Mouse (Mus musculus) granulocyte monocyte progenitor cell, adult 5-6 weeks (primary cell): ENCODE measurements around the gene Stx6. TPM values are rescaled to one million over a fixed set of nuclear protein-coding genes. Genes with fewer than 3 reads are reported as not detected.
A peak's percentile ranks its signal among the peaks of the same experiment; 100 is the strongest.

Experiments
- ATAC-seq: replicated peaks from 2 replicates; pipeline ENCODE4 v1.8.0; 2016; ENCODE audit warnings: mild to moderate bottlenecking, moderate TSS enrichment, inconsistent platforms; ENCODE audit not compliant: poor library complexity, severe bottlenecking
- total RNA-seq, 2 experiments: library from RNA; stranded (forward) in 1 of 2; stranded (reverse) in 1 of 2; fragments of 200-712, 200-1000 nt in 1 of 2; fragments of >200 nt in 1 of 2; fragmentation: Nextera tagmentation in 1 of 2; gene quantifications; 2 replicates each; pipeline ENCODE4 v1.2.3; 2014 to 2017

Gene Stx6
- total RNA-seq (2014; fragmentation: Nextera tagmentation): 43.5 and 45.7 TPM in 2 replicates
- 36.5 and 48.2 TPM in 2 replicates for total RNA-seq (2017)

DNA sequence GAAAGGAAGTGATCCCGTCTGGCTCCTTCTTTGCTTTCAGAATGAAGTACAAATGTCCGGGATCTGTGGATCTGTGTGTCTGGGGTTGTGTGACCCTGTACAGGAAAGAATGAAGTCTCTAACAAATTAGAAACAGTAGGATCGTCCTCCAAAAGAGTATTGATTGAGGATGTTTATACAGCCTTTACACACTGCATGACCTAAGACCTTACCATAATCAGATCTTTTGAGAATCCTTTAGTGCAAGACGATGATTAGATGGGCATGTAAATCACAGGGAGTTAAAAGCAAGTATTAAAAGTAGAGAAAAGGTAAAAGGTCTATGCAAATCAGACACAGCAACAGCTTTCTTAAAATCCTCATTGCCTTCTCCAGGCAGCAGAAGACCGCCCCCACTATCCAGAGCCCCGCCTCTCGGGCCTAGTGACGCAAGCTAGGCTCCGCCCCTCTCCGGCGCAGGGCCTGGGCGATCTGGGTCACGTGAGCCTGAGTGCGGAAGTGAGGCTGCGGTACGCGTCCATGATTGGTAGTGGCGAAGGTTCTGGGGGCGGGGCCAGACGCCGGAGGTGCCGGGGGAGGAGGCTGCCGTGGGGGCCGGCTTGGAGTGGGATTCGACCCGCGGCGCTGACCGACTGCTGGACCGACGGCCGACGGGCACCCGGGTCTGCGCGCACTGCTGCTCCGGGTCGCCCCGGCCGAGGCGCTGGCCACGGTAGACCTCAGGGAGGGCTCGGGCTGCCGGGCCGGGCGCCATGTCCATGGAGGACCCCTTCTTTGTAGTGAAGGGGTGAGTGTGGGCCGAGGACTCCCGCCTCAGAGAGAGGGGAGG, at the start of gene Stx6:
Stx6 (plus strand) TSS at position 575 of the 829 bp plus-strand sequence.
- ATAC-seq: peak; percentile 98

DNA sequence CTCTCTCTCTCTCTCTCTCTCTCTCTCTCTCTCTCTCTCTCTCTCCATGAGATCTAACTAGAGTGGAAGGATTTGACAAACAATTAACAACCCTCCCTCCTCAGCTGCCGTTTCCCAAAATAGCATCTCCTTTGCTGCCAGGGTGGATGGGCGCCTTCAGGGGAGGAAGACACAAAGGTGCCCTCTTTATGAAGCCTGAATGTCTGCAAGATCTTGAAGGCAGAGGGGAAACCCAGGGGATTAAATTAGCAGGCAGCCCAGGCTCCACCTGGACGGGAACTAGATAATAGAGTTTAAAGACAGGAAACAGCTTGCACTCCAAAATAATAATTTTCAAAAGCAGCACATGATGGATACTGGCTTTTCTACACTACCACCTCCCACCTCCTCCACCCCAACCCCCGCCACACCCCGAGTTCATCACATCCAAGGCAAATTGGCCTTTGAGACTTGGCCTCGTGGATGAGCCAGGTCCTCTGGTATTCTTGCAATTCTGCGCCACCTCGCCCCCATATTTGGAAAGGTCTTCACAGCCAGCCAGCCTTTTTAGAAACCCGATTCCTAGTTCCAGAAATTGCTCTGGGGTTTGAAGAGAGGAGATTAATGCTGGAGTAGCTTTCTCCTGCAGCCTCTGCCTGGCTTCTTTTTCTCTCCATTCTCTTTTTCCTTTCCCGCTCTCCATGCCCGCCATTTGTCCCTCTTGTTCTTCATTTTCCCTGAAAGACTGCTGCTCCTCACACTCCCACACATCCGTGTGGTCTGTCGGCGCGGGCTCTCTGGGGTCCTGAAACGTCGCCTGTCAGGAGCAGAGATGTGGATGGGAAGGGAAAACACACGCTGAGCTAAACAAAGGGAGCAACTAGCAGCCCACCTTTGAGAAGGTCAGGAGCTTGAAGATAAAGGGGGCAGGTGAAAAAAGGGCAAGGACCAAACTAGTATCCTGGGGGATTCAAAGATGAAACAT, 48.8 kb upstream of the Stx6 start:
- no peak for ATAC-seq

DNA sequence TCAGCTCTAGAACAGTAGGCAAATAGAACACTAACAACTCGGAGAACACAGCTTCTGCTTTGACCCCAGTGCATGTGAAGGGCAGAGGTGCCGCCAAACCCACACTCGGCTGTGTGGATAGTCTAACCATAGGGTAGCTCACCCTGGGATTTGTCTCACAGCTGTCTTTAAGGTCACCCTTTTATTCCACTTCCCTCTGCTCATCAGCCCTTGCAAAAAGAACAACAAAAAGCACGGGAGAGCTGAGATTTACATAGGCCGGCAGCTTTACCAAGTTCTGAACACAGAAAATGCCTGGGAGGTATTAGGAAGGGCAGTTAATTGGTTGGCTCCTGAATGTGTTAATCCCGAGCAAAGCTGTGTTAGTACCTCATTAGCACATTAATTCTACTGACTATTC, 47.0 kb upstream of the Stx6 start:
- no peak for ATAC-seq

DNA sequence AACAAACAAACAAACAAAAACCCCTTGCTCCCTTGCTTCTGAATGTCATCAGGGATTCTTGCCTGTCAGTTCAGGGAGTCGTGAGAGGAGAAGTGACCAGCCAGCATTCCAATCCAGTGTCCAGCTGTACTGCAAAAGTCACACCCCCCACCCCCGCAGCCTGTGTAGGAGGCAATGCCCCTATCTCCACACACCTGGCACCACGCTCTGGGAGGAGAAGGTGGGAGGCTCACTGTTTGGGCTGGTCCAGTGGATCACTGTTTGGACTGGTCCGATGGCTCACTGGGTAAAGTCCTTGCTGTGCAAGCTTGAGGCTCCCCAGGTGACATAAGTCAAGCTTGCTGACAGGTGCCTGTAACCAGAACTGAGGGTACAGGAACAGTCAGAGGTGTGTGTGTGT, 46.4 kb upstream of the Stx6 start:
- ATAC-seq: no peak

DNA sequence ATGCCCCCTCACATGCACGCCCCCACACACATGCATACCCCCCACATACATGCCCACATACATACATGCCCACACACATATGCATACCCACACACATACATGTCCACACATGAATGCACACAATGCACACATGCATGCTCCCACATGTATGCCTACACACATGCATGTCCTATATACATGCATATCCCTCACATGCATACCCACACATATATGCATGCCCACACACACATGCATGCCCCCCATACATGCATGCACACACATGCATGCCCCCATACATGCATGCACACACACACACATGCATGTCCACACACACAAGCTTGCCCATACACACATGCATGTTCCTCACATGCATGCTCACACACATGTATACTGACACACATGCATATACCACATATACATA, 45.6 kb upstream of the Stx6 start:
- no peak for ATAC-seq

DNA sequence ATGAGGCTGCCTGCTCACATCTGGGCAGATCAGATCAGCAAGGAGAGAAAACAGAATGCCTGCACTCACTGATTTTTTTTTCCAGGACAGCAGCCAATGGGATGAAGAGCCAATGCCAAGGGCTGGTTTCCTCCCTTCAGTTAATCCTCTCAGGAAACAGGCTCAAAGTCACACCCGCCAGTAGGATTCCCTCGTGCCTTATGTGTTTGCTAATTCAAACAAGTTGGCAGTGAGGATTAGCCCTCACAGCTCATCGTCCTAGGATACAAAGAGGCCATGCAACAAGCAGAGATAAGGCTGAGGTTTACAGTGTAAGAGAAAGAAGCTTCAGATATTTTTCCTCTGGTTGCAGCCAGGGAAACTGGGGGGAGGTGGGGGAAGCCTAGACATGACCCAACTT, 44.6 kb upstream of the Stx6 start:
- no peak for ATAC-seq

DNA sequence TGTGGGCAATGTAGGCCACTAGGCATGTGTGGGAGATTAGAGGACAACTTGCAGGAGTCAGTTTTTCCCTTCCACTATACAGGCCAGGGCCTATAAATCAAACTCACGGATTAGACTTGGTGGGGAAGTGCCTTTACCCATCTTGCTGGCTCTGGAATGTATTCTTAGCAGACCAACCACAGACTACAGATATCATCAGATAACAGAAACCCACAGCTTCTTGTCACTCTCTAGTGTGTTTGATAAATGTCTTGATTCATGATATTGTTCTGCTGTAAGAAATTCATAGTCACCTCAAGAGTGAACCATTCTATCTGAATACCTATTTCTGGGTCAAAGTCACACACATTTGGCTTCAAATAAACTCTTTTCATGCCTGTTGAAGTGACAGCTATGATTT, 38.8 kb upstream of the Stx6 start:
- ATAC-seq: no peak

DNA sequence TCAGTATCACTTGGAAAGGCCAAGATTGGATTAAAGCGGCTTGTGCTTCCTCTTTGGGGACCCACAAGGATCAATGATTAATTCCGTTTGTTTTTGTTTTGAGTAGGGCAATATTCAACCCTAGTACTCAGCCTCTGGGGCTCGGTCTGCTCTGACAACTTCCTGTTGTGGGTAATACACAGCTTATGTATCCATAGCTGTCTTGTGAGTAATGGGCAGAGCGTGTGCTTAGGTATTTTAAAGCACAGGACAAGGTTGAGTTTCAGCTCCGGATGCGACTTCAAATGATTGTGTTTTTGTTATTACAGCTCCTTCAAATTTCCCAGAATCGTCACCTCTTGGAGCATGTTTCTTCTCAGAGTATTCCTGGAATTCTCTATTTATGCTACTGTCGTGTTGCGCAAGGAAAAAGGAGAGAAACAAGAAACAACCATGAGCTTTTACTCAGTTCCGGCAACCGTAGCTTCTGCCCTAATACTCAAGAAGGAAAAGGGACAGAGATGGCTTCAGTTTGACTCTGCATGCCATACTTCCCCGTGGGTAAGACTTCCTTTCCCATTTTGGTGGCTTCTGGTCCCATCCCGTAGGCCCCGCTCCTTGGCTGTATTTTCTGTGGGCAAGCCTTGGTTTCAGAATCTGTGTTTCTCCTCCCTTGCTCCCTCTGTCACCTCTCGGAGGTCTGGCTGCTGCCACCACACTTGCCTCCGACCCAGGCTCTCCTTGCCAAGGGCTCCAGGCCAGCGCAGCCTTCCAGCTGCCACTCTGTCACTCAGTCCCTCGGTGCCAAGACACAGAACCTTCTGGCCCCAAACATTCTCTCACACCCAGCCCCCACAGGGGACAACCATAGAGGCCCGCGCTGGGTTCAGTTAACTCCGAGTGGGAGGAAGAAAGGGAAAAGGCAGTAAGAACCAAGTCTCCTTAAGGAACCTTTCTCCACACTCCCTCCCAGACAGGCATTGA, 36.3 kb upstream of the Stx6 start:
- no peak for ATAC-seq

DNA sequence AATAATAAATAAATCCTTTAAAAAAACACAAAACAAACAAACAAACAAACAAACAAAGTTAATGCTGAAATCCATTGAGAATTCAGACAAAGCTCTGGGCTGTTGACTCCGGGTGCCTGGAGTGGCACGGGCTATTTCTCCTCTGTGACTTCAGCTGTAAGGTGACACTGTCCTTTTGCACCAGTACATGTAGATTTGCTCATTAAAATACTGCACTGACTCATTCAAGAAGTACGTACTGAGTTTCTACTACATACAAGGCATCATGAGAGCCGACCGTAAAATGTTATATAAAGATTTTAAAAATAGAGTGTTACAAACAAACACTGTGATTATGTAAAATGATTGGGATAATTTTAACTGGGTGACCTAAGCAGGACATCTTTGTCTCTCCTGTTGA, 34.1 kb upstream of the Stx6 start:
- ATAC-seq: no peak

DNA sequence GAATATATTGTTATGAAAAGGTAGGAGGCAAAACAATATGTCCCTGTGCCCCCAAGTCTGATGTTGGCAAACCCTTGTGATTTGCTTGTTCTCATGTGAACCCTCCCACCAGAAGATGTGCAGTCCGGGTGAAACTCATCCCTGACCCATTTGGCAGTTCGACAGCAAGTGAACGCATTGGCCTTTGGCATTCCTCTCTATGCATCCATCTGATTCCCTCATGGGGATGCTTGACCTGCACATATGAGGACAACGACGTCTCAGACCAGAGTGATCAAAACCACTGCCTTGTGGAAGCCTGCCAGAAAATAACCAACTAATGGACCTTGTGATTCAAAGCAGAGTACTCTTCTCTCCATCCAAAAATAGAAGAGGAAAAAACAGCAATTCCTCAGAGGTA, 31.8 kb upstream of the Stx6 start:
- ATAC-seq: no peak

DNA sequence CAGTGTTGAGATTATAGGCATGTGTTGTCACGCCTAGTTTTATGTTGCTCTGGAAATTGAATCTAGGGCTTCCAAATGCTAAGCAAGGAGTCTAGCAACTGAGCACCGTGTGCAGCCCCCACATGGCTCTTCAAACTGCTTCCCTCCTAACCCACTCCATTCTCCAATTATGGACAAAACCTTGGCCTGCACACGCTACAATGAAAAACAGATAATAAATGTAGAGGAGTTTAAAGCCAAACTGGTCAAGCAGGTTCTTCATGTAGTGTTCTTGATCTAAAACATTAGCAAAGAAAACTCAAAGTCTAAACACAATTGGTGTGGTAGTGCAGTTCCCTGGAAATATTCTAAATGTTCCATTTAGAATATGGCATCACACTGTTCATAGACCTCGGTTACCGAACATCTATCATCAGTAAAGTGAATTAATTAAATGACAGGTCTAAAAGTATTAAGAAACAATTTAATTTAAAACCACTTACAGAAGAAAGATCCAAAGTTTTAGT, 31.0 kb upstream of the Stx6 start:
- no peak for ATAC-seq

DNA sequence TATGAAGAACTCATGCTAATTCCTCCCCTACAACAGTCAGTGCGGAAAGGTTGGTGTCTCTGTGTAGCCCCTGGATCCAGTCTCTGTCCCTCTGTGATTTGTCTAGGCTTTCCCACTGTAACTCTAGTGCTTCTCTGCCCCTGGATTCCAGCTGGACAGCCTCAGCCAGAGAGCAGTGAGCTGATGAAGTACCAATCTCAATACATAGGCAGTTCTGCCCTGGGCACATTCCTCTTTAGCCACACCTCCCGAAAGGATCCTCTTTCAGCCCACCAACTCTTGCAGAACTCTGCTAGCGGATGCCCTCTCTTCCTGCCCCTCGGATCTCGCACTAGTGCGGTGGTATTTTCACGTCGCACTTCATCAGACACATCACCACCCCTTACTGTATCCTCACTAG, 23.6 kb upstream of the Stx6 start:
- ATAC-seq: no peak

DNA sequence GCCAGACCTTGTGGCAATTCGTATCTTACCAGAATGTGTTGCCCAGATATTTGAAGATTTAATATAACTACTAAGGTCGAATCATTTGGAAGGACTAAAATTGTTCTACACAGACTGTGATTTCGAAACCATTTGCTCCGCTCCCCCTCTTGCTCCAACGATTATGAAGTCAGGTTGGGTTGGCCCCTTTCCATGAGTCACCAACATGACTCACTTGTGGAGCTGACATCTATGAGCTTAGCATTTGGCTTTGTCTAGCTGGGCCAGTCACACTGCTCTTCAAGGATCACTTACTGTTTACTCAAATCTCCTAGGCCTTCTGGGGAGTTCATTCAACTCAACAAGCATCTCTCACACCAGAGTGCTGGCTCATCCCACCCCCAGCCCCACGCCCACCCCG, 19.7 kb upstream of the Stx6 start:
- peak; percentile 90 for ATAC-seq

DNA sequence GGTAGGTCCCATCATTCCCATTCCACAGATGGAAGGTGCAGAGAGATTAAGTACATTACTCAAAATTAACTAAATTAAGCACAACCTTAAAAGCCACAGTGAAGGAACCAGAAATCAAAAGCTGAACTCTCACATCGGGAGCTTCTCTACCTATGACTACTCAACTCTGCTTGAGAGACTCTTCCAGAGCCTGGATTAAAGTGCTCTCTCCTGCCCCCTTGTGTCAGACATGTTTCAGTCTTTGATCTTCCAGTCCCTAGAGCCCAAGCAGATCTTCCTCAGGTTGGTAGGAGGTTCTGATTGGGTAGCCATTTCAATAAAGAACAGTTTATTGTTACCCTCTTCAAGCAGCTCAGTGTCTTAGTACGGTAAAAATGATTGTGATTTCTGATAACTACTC, 18.4 kb upstream of the Stx6 start:
- ATAC-seq: peak; percentile 82

DNA sequence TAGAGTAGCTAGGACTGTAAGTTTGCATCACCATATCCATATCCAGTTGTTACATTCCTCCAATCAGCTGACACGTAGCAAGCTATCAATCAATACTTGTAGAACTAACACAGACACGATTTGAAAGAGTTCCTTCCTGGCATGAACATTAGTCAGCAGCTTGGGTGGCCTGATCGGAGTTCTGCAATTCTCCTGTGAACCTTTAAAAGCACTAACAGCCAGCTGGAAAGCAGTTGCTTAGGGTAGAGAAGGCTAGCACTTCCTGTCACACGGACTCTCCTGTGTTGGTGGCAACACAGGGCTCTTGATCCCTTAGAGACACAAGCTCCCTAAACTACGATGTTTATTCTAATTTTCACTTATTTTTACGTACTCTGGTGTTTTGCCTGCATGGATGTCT, 12.9 kb upstream of the Stx6 start:
- ATAC-seq: peak; percentile 80

DNA sequence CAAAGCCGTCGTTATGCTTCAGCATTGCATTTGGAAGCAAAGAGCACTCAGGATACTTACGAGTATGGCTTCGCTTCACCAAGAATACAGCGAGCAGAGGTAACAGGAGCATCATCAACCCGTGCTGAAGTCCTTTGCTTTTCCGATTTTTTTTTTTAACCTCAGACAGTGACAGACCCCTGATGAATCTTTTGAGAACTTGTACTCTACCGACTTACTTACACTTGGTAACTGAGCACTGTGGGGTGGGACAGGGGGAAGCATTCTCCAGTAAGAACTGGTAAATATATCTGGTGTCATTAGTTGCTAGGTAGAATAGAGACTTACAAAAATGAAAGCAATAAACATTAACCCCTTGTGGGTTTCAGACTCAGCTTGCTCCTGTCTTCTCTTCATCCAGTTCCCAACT, 11.9 kb upstream of the Stx6 start, which contains the start of gene Mr1:
Mr1 (minus strand) TSS at position 243 of the 409 bp plus-strand sequence.
- ATAC-seq: peak; percentile 80

DNA sequence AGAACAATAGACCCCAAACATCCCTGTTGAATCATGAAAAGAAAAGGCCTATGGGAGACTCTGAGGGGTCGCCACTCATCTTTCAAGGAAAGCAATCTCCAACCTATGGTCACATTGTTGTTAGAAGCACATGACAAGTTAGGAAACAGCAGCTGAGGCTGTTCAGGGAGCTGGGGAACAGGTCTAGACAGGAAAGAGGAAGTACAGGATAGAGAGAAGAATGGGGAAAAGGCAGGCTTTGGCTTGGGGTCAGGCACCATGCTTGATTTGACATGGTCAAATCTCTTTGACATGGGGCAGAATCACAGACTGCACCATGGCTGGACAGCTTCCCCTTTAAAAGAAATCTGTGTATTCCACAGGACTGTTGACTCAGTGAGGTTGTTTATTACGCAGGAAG, 11.3 kb upstream of the Stx6 start:
- peak; percentile 67 for ATAC-seq

DNA sequence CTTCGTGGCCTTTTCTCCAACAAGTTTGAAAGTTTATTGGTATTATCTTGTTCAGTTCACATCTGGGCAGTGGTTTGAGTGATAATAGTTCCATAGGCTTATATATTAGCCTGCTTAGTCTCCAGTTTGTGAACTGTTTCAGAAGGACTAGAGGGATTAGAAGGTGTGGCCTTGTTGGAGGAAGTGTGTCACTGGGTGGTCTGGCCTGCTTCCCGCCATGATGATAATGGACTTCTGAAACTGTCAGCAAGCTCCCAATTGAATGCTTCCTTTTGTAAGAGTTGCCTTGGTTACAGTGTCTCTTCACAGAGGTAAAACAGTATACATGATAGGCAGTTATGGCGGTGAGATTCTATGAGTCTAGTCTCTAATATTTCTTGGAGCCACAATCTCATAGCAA, 9.1 kb upstream of the Stx6 start:
- ATAC-seq: no peak

DNA sequence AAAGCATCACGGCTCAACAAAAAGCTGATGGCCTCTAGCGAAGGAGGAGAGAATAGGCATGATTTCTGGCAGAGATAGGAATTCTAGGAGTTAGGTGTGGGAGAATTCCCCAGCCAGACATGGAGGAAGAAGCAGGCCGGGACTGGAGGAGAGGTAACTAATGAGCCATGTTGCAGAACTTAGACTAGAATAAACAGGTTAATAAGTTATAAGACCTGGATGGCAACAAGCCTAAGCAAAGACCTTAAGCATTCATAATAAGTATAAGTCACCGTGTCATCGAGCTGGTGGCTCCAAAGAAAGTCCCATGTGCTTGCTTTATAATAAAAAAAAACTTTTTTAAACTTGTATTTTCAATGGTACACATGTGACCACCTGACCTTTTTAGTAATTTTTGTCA, 7.7 kb upstream of the Stx6 start:
- ATAC-seq: no peak

DNA sequence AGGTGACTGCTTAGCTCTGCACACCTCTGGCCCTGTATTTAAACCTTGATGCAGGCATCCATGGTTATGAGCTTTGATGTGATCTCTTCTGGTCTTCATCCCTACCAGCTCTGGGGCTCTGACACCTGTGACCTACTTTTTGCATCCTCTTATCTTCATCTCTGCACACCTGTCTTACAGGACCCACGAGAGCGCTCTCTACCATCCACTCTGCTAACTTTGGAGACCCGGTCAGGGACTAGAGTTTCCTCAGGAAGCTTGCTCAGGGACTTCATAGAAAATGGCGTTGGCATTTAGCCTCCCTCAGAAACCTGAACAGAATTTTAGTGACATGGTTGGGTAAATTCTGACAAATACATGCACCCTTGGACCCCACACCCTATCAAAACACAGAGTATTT, 4.6 kb upstream of the Stx6 start:
- no peak for ATAC-seq
